Mouse (Mus musculus): ENCODE data around the gene Mgarp. TPM values are rescaled to one million over a fixed set of nuclear protein-coding genes. Genes with fewer than 3 reads are reported as not detected.
A peak's percentile ranks its signal among the peaks of the same experiment; 100 is the strongest.
"Not testable (repeated sequence)": the region's sequence is repeated elsewhere in the genome, so short reads cannot be mapped to it uniquely, and the experiment has no call there.

Mgarp gene
- total RNA-seq, 2 experiments from 2014 or later = 0.20 to 0.27 TPM

GRCm38 (mm10) chr3:51398667-51399066 is 2.1 kb upstream of the Mgarp start:
- no peak for DNase-seq
- intact Hi-C loops (cut with DNase I) = no loop called here

GRCm38 (mm10) chr3:51397700-51398299 is 1.3 kb upstream of the Mgarp start:
- intact Hi-C loops (cut with DNase I) = no loop called here

GRCm38 (mm10) chr3:51395461-51396145 is 935 bp downstream of the Mgarp start:
- DNase-seq = no peak
- intact Hi-C loops (cut with DNase I) = no loop called here

More at GRCm38 (mm10) chr3:51397700-51398299, 1.3 kb upstream of the Mgarp start:
- no peak for DNase-seq

GRCm38 (mm10) chr3:51394881-51395280 is 1.7 kb downstream of the Mgarp start:
- no peak for DNase-seq
- intact Hi-C loops (cut with DNase I) = no loop called here

- intact Hi-C loops (cut with DNase I) = no loop called here
- DNase-seq = no peak
Observed at GRCm38 (mm10) chr3:51393651-51394050, 2.9 kb downstream of the Mgarp start.

- intact Hi-C loops (cut with DNase I); DNase-seq: not testable (repeated sequence)
Observed at GRCm38 (mm10) chr3:51393018-51393417, 3.5 kb downstream of the Mgarp start.

GRCm38 (mm10) chr3:51391591-51391990 is 4.9 kb downstream of the Mgarp start:
- DNase-seq = no peak
- intact Hi-C loops (cut with DNase I) = no loop called here

GRCm38 (mm10) chr3:51391095-51391494 is 5.4 kb downstream of the Mgarp start:
- intact Hi-C loops (cut with DNase I) = no loop called here
- no peak for DNase-seq

- no peak for DNase-seq
- intact Hi-C loops (cut with DNase I) = no loop called here
Observed at GRCm38 (mm10) chr3:51388904-51389303, 7.6 kb downstream of the Mgarp start.

- no peak for DNase-seq
- intact Hi-C loops (cut with DNase I) = no loop called here
Observed at GRCm38 (mm10) chr3:51387868-51388381, 8.6 kb downstream of the Mgarp start.

- no peak for DNase-seq
- intact Hi-C loops (cut with DNase I) = no loop called here
Observed at GRCm38 (mm10) chr3:51387134-51387451, 9.4 kb downstream of the Mgarp start.

- peak; percentile 26 to 31 for DNase-seq
- intact Hi-C loops (cut with DNase I) = no loop called here
Observed at GRCm38 (mm10) chr3:51386441-51387133, 10.0 kb downstream of the Mgarp start.

GRCm38 (mm10) chr3:51383409-51383808 is 13.1 kb downstream of the Mgarp start:
- no peak for DNase-seq
- intact Hi-C loops (cut with DNase I) = no loop called here

- no peak for DNase-seq
- intact Hi-C loops (cut with DNase I) = no loop called here
Observed at GRCm38 (mm10) chr3:51380660-51381014, 15.9 kb downstream of the Mgarp start.

- DNase-seq = no peak
- intact Hi-C loops (cut with DNase I) = no loop called here
Observed at GRCm38 (mm10) chr3:51379786-51380659, 16.5 kb downstream of the Mgarp start.

GRCm38 (mm10) chr3:51378665-51378946 is 17.9 kb downstream of the Mgarp start:
- intact Hi-C loops (cut with DNase I) = no loop called here
- no peak for DNase-seq

- intact Hi-C loops (cut with DNase I) = no loop called here
- no peak for DNase-seq
Observed at GRCm38 (mm10) chr3:51377878-51378664, 18.5 kb downstream of the Mgarp start.

GRCm38 (mm10) chr3:51375307-51376265 is 21.0 kb downstream of the Mgarp start:
- intact Hi-C loops (cut with DNase I) = no loop called here
- DNase-seq = peak; percentile 37 to 47

- intact Hi-C loops (cut with DNase I) = loop anchor here (5.0 kb wide), 1 partner anchor 34 kb away; the partner anchor contains the start of gene Ndufc1
- DNase-seq = no peak
Observed at GRCm38 (mm10) chr3:51373544-51373943, 23.0 kb downstream of the Mgarp start.
